Mouse (Mus musculus) heart, adult 2 months (tissue): ENCODE data around the gene Elmo1.

Experiments used
- CTCF ChIP-seq: fragments of 200-600 bp; IDR thresholded peaks from 2 replicates; pipeline ENCODE4 v1.8.1; 2022; ENCODE audit warnings: antibody characterized with exemption, mild to moderate bottlenecking, moderate library complexity
- POLR2A ChIP-seq: fragments of 200-500 bp; IDR thresholded peaks from 2 replicates; pipeline ENCODE4 v1.6.1; 2011; ENCODE audit warnings: mild to moderate bottlenecking, low read depth, low read length, control low read depth; ENCODE audit not compliant: insufficient read depth

DNA sequence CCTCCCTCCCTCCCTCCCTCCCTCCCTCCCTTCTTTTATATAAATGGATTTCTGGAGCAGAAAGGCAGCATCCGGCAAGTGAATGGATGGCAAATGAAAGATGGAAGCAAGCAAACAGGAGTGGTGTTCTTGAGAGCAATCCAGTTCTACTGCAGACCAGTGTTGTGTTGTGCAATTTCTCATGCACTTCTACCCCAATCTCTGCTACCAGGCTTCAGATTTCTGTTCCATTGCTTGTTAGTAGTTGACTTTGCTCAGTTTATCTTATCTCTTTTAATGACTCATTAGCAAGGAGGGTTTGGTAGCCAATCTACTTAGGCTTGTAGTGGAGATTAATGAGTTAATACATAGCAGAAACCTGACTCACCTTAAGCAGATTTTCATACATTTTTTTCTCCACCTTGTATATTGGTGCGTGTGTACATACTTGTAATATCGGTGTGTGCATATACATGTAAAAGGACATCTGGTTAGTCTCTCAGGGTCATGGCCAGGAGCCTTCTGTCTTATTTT lies 209.7 kb downstream of the Elmo1 start:
- no peak for TF ChIP-seq POLR2A
- TF ChIP-seq CTCF, result no peak
